Mouse (Mus musculus): ENCODE measurements around the gene Selenbp2.
"Not testable (repeated sequence)": the region's sequence is repeated elsewhere in the genome, so short reads cannot be mapped to it uniquely, and the experiment has no call there.

DNA sequence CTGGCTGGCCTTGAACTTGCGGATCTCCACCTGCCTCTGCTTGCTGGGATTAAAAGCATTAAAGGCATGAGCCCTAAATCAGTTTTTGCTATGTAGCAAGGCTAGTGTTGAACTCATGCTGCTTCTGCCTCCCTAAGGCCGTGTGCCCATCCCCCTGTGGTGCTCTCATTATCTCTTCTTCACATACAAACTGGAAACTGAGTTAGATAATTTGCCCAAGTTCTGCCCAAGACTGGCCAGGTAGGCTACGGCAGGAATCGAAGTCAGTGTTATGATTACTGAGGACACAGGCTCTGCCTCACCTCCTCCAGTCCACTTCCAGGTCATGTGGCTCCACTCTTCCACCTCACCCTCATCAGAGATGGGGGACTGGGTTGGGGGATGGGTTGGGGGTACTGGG, 2.9 kb downstream of the Selenbp2 start:
- not testable (repeated sequence) for TF ChIP-seq CTCF, EP300 (IDR thresholded peaks at IDR 0.05; ENCODE audit: low read depth)

All from heart, postnatal 0 days (tissue).